Mouse (Mus musculus) heart, adult 2 months (tissue): Measurements from ENCODE around the gene Smarcb1.

Experiments used
- EP300 ChIP-seq: fragments of 200-500 bp; IDR thresholded peaks from 2 replicates; pipeline ENCODE4 v1.6.1; 2011; ENCODE audit warnings: low read depth, low read length, control low read depth; ENCODE audit not compliant: insufficient read depth
- POLR2A ChIP-seq: fragments of 200-500 bp; IDR thresholded peaks from 2 replicates; pipeline ENCODE4 v1.6.1; 2011; ENCODE audit warnings: mild to moderate bottlenecking, low read depth, low read length, control low read depth; ENCODE audit not compliant: insufficient read depth

DNA sequence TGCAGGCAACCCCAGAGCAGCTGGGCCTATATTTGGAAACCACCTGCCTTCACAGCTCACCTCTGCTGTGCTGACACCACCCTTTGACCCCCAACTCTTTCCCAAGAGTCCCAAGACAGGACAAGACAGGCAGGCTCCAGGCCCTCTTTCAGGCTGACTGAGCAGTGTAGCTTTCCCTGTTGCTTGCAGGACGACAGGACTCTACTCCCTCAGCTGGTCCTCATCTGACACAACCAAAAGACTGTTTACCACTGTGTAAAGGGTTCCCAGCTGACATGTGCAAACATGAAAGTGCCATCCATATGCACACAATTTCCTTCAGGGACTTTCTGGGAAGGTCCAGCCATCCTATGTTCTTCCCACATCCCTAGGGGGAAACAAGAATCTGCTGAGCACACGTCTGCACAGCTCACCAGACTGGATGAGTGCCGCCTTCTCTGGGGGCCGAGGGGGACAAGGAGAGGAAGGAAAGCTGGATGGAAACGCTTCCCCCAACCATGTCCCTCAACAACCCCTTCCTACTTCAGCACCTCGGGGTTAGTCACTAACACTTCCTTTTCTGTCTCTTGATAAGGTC lies 8.3 kb downstream of the Smarcb1 start:
- TF ChIP-seq EP300 (no peak), POLR2A (no peak)
